Mouse (Mus musculus) heart, embryonic 14.5 days (tissue): ENCODE data around the gene Tmem161a. TPM values are rescaled to one million over a fixed set of nuclear protein-coding genes. Genes with fewer than 3 reads are reported as not detected.

Source experiments
- polyA plus RNA-seq: library from polyadenylated mRNA; unstranded; fragments of >200 nt; fragmentation: Nextera tagmentation; extraction: Ambion mirVana; gene quantifications from 2 replicates; pipeline ENCODE4 v1.2.1, GENCODE M21; 2014

Tmem161a gene
- polyA plus RNA-seq, 1 experiment from 2014 or later = 77.4 TPM

Other genes starting within 250 kb of the Tmem161a start
- gene Gatad2a, start 176.0 kb upstream of the Tmem161a start, polyA plus RNA-seq = 52.2 and 53.3 TPM in 2 replicates
- 40.5 and 42.2 TPM in 2 replicates for gene Mau2, start 129.6 kb upstream of the Tmem161a start, polyA plus RNA-seq
- 22.8 and 24.3 TPM in 2 replicates for gene Sugp1, start 129.5 kb upstream of the Tmem161a start, polyA plus RNA-seq
- 0.50 and 2.0 TPM in 2 replicates for gene Tm6sf2, start 99.4 kb upstream of the Tmem161a start, polyA plus RNA-seq
- gene Hapln4, start 88.9 kb upstream of the Tmem161a start, polyA plus RNA-seq = 0.19 TPM in 1 of 2 replicates, not detected in the other
- 0.26 and 0.34 TPM in 2 replicates for gene Ncan, start 51.5 kb upstream of the Tmem161a start, polyA plus RNA-seq
- 23.0 and 26.2 TPM in 2 replicates for gene Nr2c2ap, start 41.0 kb upstream of the Tmem161a start, polyA plus RNA-seq
- 18.1 and 21.0 TPM in 2 replicates for gene Rfxank, start 33.2 kb upstream of the Tmem161a start, polyA plus RNA-seq
- 46.7 and 50.3 TPM in 2 replicates for gene Borcs8, start 32.9 kb upstream of the Tmem161a start, polyA plus RNA-seq
- 0.22 TPM in 1 of 2 replicates, not detected in the other for gene Mef2b, start 32.6 kb upstream of the Tmem161a start, polyA plus RNA-seq
- gene Slc25a42, start 39.9 kb downstream of the Tmem161a start, polyA plus RNA-seq = 5.8 and 7.1 TPM in 2 replicates
- 23.1 and 29.1 TPM in 2 replicates for gene Sugp2, start 61.9 kb downstream of the Tmem161a start, polyA plus RNA-seq
- 12.1 and 16.5 TPM in 2 replicates for gene Armc6, start 62.1 kb downstream of the Tmem161a start, polyA plus RNA-seq
- 22.2 and 25.0 TPM in 2 replicates for gene Homer3, start 110.5 kb downstream of the Tmem161a start, polyA plus RNA-seq
- 28.9 and 33.7 TPM in 2 replicates for gene Ddx49, start 130.1 kb downstream of the Tmem161a start, polyA plus RNA-seq
- gene Cope, start 130.2 kb downstream of the Tmem161a start, polyA plus RNA-seq = 294 and 319 TPM in 2 replicates
- 1.8 and 2.3 TPM in 2 replicates for gene Cers1, start 143.4 kb downstream of the Tmem161a start, polyA plus RNA-seq
- 0.57 TPM in 1 of 2 replicates, not detected in the other for gene Gdf1, start 157.5 kb downstream of the Tmem161a start, polyA plus RNA-seq
- 14.2 and 18.1 TPM in 2 replicates for gene Upf1, start 180.9 kb downstream of the Tmem161a start, polyA plus RNA-seq
- gene Comp, start 201.2 kb downstream of the Tmem161a start, polyA plus RNA-seq = 3.0 and 4.6 TPM in 2 replicates